Mouse (Mus musculus) heart, postnatal 0 days (tissue): ENCODE results near the gene Tmem30a.

Experiments used
- CTCF ChIP-seq: IDR thresholded peaks from 2 replicates; pipeline ENCODE4 v1.5.1; 2016; ENCODE audit warnings: antibody characterized with exemption, control low read depth, low read depth
- EP300 ChIP-seq: IDR thresholded peaks from 2 replicates; pipeline ENCODE4 v1.6.1; 2016; ENCODE audit warnings: antibody characterized with exemption, low read depth

DNA sequence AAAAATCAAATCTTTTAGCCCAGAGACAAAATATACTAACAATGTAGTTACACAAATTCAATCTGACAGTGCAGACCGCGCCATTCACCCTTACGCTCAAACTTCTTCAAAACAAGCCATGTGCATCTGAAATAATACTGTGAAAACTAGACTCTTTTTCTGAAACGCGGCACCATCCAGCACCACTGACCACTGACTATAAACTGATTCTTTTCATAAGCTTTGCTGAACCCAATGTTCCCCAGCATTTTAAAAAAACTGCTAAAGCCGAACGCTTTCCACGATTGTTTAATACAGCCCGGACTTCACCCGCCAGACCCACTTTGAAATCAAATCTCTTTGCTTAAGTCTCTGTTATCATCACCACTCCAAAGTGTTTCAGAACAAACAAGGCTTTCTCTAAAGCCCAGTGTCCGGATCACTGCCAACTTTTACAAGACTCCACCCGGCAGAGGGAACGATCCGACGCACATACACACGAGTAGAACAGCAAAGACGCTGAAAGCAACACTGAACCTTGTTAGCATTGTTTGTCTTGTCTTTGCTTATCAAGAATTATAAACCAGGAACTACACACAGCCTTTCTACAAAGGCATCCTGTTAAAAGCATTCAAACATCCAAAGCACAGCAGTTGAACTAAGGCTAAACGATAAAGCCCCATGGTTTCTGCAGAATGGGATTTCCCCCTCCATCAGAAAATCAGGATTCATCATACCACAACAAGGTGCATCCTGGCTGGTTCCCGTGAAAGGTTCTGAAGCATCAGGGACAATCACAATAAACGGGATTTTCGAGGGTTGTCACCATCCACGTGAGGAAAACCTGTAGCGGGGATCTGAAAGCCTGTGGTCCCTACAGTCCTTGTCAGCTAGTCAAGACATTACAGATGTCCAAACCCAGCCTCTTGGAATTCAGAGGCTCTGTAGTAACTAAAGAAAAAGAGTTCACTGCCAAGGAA lies 36.8 kb upstream of the Tmem30a start:
- TF ChIP-seq CTCF (no peak), EP300 (no peak)
